Mouse (Mus musculus) stomach, embryonic 16.5 days (tissue): ENCODE measurements at regions not wholly inside any gene's neighbourhood (a gene's known extent, or its start where the extent isn't known, plus 50 kb on each side); places are given as distances from the start of the nearest gene placed in this dataset.

Source experiments
- ATAC-seq: fragments of 200-750 bp; cut with Nextera tagmentation; 2 replicates; pipeline ENCODE4 v1.8.0; 2017; ENCODE audit warnings: moderate number of reproducible peaks, moderate TSS enrichment; ENCODE audit not compliant: insufficient read depth, low FRiP score
- H3K27ac ChIP-seq: fragments of 300-500 bp; sonication (generic); 2 replicates; pipeline ENCODE4 v1.5.1; 2014; ENCODE audit warnings: low read length
- H3K27me3 ChIP-seq: fragments of 300-500 bp; sonication (generic); 2 replicates; pipeline ENCODE4 v1.6.1; 2014; ENCODE audit warnings: low read length, control low read depth, mixed read lengths; ENCODE audit not compliant: control insufficient read depth, insufficient read depth
- H3K36me3 ChIP-seq: fragments of 300-500 bp; sonication (generic); 2 replicates; pipeline ENCODE4 v1.6.1; 2014; ENCODE audit warnings: low read length; ENCODE audit not compliant: control insufficient read depth, insufficient read depth
- H3K4me1 ChIP-seq: fragments of 300-500 bp; sonication (generic); 2 replicates; pipeline ENCODE4 v1.6.1; 2014; ENCODE audit warnings: low read length, control low read depth, mixed read lengths; ENCODE audit not compliant: control insufficient read depth, insufficient read depth
- H3K4me2 ChIP-seq: fragments of 300-500 bp; sonication (generic); 2 replicates; pipeline ENCODE4 v1.6.1; 2014; ENCODE audit warnings: low read depth, low read length, mixed read lengths
- H3K4me3 ChIP-seq: fragments of 300-500 bp; sonication (generic); replicated peaks from 2 replicates; pipeline ENCODE4 v1.5.1; 2014; ENCODE audit warnings: mild to moderate bottlenecking, low read length
- H3K9ac ChIP-seq: fragments of 300-500 bp; sonication (generic); 2 replicates; pipeline ENCODE4 v1.6.1; 2014; ENCODE audit warnings: low read length
- H3K9me3 ChIP-seq: fragments of 300-500 bp; sonication (generic); replicated peaks from 2 replicates; pipeline ENCODE4 v1.6.1; 2016; ENCODE audit warnings: low read length, control low read depth; ENCODE audit not compliant: control insufficient read depth
- WGBS: fragments of 180-500 bp; shearing (Covaris S2); extraction: QIAGEN DNeasy Blood & Tissue Kit; methylation state at CpG from one replicate; pipeline ENCODE4 v1.1.7; 2014; 5-methylcytosine and 5-hydroxymethylcytosine counted together

DNA sequence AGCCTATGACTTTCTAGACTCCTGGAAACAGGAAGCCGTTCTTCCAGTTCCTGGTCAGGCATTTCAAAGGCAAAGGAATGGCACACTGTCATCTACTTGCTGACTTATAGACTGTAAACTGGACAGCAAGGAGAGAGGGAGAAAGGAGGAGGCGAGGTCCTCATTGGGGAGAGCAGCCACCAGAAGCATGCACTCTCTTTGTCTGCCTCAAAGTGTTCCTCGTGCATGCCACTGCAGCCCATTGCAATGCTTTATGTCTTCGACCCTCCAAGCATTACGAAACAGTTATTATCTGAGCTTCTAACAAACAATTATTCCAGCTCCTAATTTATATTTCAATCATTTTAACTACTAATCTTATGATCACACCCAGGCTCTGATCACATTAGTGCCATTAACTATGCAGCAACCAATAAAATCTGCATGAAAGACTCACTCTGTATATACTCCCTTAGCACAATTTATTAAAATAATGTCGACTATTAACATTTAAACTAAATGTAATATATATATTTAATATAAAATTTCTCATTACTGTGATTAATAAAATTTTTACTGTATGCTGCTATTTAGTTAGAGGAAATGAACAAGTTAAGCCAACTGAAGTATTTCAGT, 417.1 kb downstream of the Meis1 start:
- Histone ChIP-seq H3K4me1 (no peaks in the 10 kb centered on the region), H3K36me3 (no peaks in the 10 kb centered on the region), H3K27me3 (no peaks in the 10 kb centered on the region), H3K4me2 (no peak overlapping the region), H3K27ac (no peak overlapping the region), H3K9me3 (no peaks in the 10 kb centered on the region), H3K4me3 (no peak overlapping the region), H3K9ac (no peak overlapping the region)
- WGBS = 82% methylated on average over 6 of the region's 6 CpGs
- ATAC-seq = no peak

DNA sequence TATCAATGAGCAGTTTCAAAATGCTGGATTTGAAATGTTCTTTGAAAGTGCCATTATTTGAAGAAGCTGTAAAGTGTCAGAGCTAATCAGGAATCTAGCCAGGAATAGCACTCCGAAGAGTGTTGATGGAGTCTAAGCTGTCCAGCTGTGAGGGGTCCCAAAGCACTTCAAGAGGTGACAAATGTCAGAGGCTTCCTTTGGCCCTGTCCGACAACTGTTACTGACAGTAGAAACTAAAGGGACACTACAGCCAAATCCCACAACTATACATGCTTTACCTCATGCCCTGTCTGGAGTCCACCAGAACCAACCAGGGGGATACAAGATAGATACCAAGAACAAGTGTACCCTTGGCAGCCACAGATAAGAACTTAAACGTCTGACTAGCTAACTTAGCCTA, 420.4 kb downstream of the Meis1 start:
- Histone ChIP-seq H3K27ac (no peak overlapping the region), H3K36me3 (no peaks in the 10 kb centered on the region), H3K4me3 (no peak overlapping the region), H3K9me3 (no peaks in the 10 kb centered on the region), H3K27me3 (no peaks in the 10 kb centered on the region), H3K4me1 (no peaks in the 10 kb centered on the region), H3K4me2 (no peak overlapping the region), H3K9ac (no peak overlapping the region)
- 67% methylated on average over 3 of the region's 3 CpGs for WGBS
- ATAC-seq = no peak

DNA sequence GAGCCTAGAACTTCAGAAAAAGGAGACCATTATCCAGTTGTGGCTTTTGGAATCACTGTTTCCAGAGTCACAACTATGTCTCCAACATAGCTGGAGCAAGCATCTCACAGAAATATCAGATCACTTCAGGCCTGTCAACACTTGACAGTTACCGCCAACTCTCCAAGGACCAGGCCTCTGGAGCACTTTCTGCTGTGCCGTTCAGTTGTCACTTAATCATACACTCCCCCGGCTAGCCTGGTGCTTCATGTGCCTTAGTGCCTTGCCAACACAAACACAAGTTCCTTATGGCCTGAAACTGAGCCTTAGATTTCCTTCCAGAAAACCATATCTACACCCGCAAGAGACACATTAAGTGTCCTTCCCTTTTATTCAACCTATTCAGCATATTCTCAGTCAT, 421.8 kb downstream of the Meis1 start:
- Histone ChIP-seq H3K4me2 (no peak overlapping the region), H3K9me3 (no peaks in the 10 kb centered on the region), H3K27ac (no peak overlapping the region), H3K27me3 (no peaks in the 10 kb centered on the region), H3K4me1 (no peaks in the 10 kb centered on the region), H3K9ac (no peak overlapping the region), H3K4me3 (no peak overlapping the region), H3K36me3 (no peaks in the 10 kb centered on the region)
- 80% methylated on average over 4 of the region's 4 CpGs for WGBS
- ATAC-seq = no peak

DNA sequence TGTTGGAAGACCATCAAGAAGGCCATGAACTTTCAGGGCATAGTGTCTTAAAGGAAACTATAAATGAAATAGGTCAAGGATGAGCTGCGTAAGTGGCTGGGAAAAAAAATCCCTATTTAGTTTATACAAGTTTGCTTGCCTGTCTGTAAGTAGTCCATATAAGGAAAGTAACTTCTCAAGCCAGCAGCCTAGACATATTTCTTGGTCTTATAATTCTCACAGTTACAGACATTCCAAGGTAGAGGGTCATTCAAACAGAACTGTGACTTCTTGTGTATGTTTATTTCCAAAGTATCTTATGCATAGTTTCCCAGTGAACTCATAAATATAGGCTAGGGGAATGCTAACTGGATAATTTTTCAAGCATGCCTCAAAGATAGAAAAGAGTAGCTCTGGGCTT, 428.3 kb downstream of the Meis1 start:
- no peak for ATAC-seq
- H3K27ac ChIP-seq = no peak overlapping the region
- no peaks in the 10 kb centered on the region for H3K27me3 ChIP-seq
- H3K4me1 ChIP-seq = peaks cover 4% of the 10 kb centered on the region; the same call in 1 of the 2 replicates
- H3K4me3 ChIP-seq = no peak overlapping the region
- no peak overlapping the region for H3K4me2 ChIP-seq
- H3K9me3 ChIP-seq = no peaks in the 10 kb centered on the region
- H3K9ac ChIP-seq = no peak overlapping the region
- 56% methylated on average over 1 of the region's 1 CpGs for WGBS
- H3K36me3 ChIP-seq = no peaks in the 10 kb centered on the region

DNA sequence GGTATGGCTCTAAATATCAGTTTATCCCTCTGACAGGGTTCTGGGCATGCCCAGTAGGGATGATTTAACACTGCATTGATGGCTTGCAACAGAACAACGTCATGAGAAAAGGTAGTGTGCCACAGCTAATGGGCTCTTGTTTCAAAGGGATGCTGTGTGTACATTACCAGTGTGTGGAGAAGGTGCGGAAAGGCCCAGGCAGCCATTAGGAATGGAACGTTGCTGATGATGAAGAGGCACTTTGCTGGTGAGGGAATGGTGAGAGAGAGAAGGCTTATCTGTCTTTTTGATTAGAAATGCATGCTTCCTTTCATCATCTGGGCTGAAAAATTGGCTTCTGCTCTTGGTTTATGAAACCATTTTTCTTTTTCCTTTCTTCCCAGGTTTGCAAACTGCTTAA, 432.3 kb downstream of the Meis1 start:
- Histone ChIP-seq H3K27me3 (no peaks in the 10 kb centered on the region), H3K4me3 (no peak overlapping the region), H3K27ac (no peak overlapping the region), H3K4me2 (no peak overlapping the region), H3K4me1 (peaks cover 4% of the 10 kb centered on the region; the same call in 1 of the 2 replicates), H3K36me3 (no peaks in the 10 kb centered on the region), H3K9me3 (no peaks in the 10 kb centered on the region), H3K9ac (no peak overlapping the region)
- ATAC-seq = no peak
- 47% methylated on average over 3 of the region's 3 CpGs for WGBS

- H3K4me3 ChIP-seq = no peak overlapping the region
- H3K4me2 ChIP-seq = no peak overlapping the region
- no peak for ATAC-seq
- no peaks in the 10 kb centered on the region for H3K36me3 ChIP-seq
- no peaks in the 10 kb centered on the region for H3K27me3 ChIP-seq
- H3K27ac ChIP-seq = no peak overlapping the region
- H3K9me3 ChIP-seq = no peaks in the 10 kb centered on the region
- peaks cover 4% of the 10 kb centered on the region; the same call in 1 of the 2 replicates for H3K4me1 ChIP-seq
- H3K9ac ChIP-seq = no peak overlapping the region
- WGBS = 69% methylated on average over 8 of the region's 8 CpGs
These were observed 433.8 kb downstream of the Meis1 start for GRCm38 (mm10) chr11:18585031-18585430.

DNA sequence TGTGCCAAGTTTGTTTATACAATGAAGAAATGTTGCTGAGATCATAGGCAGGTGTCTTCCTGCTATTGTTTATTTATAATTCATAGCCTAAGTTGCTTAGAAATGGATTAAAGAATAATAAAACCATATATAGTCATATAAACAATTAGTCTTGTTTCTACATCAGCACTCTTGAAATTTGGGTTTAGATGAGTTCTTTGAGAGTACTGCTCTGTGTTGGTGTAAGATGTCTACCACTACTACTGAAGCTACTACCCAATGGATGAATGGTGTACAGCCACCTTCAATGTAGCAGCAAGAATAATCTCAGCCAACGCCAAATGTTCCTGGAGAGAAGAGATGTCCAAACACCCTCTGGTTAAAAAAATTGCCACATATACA, 436.0 kb downstream of the Meis1 start:
- H3K27me3 ChIP-seq = no peaks in the 10 kb centered on the region
- H3K9ac ChIP-seq = no peak overlapping the region
- no peak overlapping the region for H3K4me3 ChIP-seq
- 77% methylated on average over 1 of the region's 1 CpGs for WGBS
- H3K36me3 ChIP-seq = no peaks in the 10 kb centered on the region
- no peaks in the 10 kb centered on the region for H3K4me1 ChIP-seq
- no peak for ATAC-seq
- H3K4me2 ChIP-seq = no peak overlapping the region
- no peaks in the 10 kb centered on the region for H3K9me3 ChIP-seq
- H3K27ac ChIP-seq = no peak overlapping the region

DNA sequence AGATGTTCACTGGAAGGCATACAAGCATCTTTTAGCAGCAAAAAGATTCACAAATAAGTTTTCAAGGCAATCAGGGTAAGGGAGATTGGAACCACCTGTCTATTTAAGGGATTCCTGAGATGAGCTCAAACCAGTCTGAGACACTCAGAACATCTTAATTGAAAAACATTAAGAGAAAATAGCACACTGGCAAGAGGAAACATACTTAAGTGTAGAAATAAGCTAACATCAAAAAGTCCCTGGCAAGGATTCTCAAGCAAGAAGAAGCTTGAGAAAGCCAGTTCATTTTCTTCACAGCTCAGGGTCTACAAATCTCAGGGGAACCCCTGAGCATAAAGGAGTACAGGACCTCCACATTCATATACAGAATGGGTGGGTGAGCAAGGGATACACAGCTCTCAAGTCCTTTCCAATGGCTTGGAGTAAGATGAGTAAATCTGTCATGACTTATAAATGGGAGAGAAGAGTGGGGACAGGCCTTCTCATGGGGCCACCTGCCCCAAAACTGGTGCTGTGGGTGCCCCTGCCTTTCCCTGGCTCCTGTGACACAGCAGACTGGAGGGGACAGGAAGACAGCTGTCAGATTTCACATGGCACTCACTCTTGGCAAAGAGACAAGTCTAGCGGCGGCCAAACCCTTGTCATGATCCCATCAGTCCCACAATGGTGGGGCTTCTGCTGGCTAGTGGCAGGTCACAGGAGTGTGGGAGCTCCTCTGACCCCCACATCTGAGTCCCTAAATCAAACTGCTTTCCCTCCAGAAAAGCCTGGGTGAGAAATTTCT, 436.6 kb downstream of the Meis1 start:
- Histone ChIP-seq H3K9me3 (no peaks in the 10 kb centered on the region), H3K9ac (no peak overlapping the region), H3K4me1 (no peaks in the 10 kb centered on the region), H3K4me3 (no peak overlapping the region), H3K27me3 (no peaks in the 10 kb centered on the region), H3K36me3 (no peaks in the 10 kb centered on the region), H3K4me2 (no peak overlapping the region), H3K27ac (no peak overlapping the region)
- peak; percentile 37; the same call in 1 of the 2 replicates for ATAC-seq
- 44% methylated on average over 2 of the region's 2 CpGs for WGBS

- Histone ChIP-seq H3K9me3 (no peaks in the 10 kb centered on the region), H3K27me3 (no peaks in the 10 kb centered on the region), H3K4me2 (no peak overlapping the region), H3K36me3 (no peaks in the 10 kb centered on the region), H3K4me1 (no peaks in the 10 kb centered on the region), H3K9ac (no peak overlapping the region), H3K4me3 (no peak overlapping the region), H3K27ac (no peak overlapping the region)
- no peak for ATAC-seq
- 78% methylated on average over 8 of the region's 8 CpGs for WGBS
These were observed 437.5 kb downstream of the Meis1 start for GRCm38 (mm10) chr11:18581078-18581800.
